Mouse (Mus musculus) midbrain, embryonic 13.5 days (tissue): ENCODE measurements around the gene Lsm14b. TPM values are rescaled to one million over a fixed set of nuclear protein-coding genes. Genes with fewer than 3 reads are reported as not detected.

Experiments used
- ATAC-seq: fragments of 200-750 bp; cut with Nextera tagmentation; 2 replicates; pipeline ENCODE4 v1.8.0; 2017; ENCODE audit warnings: mild to moderate bottlenecking, moderate TSS enrichment, moderate library complexity
- H3K27ac ChIP-seq: fragments of 300-500 bp; sonication (generic); 2 replicates; pipeline ENCODE4 v1.5.1; 2015; ENCODE audit warnings: inconsistent platforms, mild to moderate bottlenecking, moderate library complexity
- H3K27me3 ChIP-seq: fragments of 300-500 bp; sonication (generic); 2 replicates; pipeline ENCODE4 v1.6.1; 2015; ENCODE audit warnings: mild to moderate bottlenecking, inconsistent platforms
- H3K36me3 ChIP-seq: fragments of 300-500 bp; sonication (generic); 2 replicates; pipeline ENCODE4 v1.6.1; 2015; ENCODE audit warnings: mild to moderate bottlenecking, inconsistent platforms
- H3K4me1 ChIP-seq: fragments of 300-500 bp; sonication (generic); replicated peaks from 2 replicates; pipeline ENCODE4 v1.6.1; 2015; ENCODE audit warnings: inconsistent platforms
- H3K4me2 ChIP-seq: fragments of 300-500 bp; sonication (generic); replicated peaks from 2 replicates; pipeline ENCODE4 v1.6.1; 2015; ENCODE audit warnings: moderate library complexity, mild to moderate bottlenecking, inconsistent platforms
- H3K4me3 ChIP-seq: fragments of 300-500 bp; sonication (generic); replicated peaks from 2 replicates; pipeline ENCODE4 v1.5.1; 2015; ENCODE audit warnings: mild to moderate bottlenecking, inconsistent platforms
- H3K9ac ChIP-seq: fragments of 300-500 bp; sonication (generic); replicated peaks from 2 replicates; pipeline ENCODE4 v1.6.1; 2015; ENCODE audit warnings: mild to moderate bottlenecking, inconsistent platforms
- H3K9me3 ChIP-seq: fragments of 300-500 bp; sonication (generic); 2 replicates; pipeline ENCODE4 v1.6.1; 2016; ENCODE audit warnings: mild to moderate bottlenecking, inconsistent platforms
- WGBS: fragments of 180-500 bp; shearing (Covaris S2); methylation state at CpG from one replicate; pipeline ENCODE4 v1.1.7; 2015; 5-methylcytosine and 5-hydroxymethylcytosine counted together
- polyA plus RNA-seq: library from polyadenylated mRNA; unstranded; fragments of >200 nt; fragmentation: Nextera tagmentation; extraction: Ambion mirVana; gene quantifications from 2 replicates; pipeline ENCODE4 v1.2.1, GENCODE M21; 2015

Gene Lsm14b
- polyA plus RNA-seq, 1 experiment from 2014 or later: 24.8 TPM

GRCm38 (mm10) chr2:180071671-180072070 lies 46.9 kb downstream of the Lsm14b start:
- 83% methylated on average over 2 of the region's 2 CpGs for WGBS
- H3K4me2 ChIP-seq: no peak overlapping the region
- no peak for ATAC-seq
- no peaks in the 10 kb centered on the region for H3K9me3 ChIP-seq
- H3K4me1 ChIP-seq: peaks cover 17% of the 10 kb centered on the region
- H3K27me3 ChIP-seq: no peaks in the 10 kb centered on the region
- peaks cover 36% of the 10 kb centered on the region for H3K36me3 ChIP-seq
- H3K9ac ChIP-seq: no peak overlapping the region
- H3K27ac ChIP-seq: no peak overlapping the region
- peak overlapping the region; percentile 63; the same call in 1 of the 2 replicates for H3K4me3 ChIP-seq

GRCm38 (mm10) chr2:180072886-180073285 lies 48.1 kb downstream of the Lsm14b start:
- 92% methylated on average over 7 of the region's 7 CpGs for WGBS
- no peak overlapping the region for H3K4me3 ChIP-seq
- no peaks in the 10 kb centered on the region for H3K27me3 ChIP-seq
- H3K27ac ChIP-seq: no peak overlapping the region
- peaks cover 17% of the 10 kb centered on the region for H3K4me1 ChIP-seq
- H3K36me3 ChIP-seq: peaks cover 36% of the 10 kb centered on the region
- H3K9me3 ChIP-seq: no peaks in the 10 kb centered on the region
- no peak overlapping the region for H3K4me2 ChIP-seq
- ATAC-seq: no peak
- no peak overlapping the region for H3K9ac ChIP-seq

DNA sequence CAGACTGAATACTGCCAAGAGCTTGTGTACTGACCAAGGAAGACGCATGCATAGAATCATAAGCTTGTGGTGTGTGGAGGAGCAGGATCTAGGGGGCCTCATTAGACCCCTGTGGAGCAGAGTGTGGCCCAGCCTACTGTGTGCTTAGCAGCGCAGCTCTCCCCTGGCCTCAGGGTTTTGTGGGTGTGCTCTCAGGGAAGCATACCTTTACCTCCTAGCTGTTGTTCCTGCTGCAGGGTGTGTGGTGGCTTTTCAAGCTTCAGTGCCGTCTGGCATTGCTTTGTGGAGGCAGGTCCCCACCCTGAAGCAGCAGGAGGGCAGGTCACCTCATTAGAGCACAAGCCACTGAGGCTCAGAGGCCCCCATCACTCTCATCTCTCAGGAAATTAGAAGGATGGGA lies 52.8 kb downstream of the Lsm14b start:
- H3K4me1 ChIP-seq: no peaks in the 10 kb centered on the region
- H3K27me3 ChIP-seq: no peaks in the 10 kb centered on the region
- H3K27ac ChIP-seq: no peak overlapping the region
- H3K9me3 ChIP-seq: no peaks in the 10 kb centered on the region
- H3K36me3 ChIP-seq: peaks cover 39% of the 10 kb centered on the region
- H3K4me2 ChIP-seq: no peak overlapping the region
- H3K9ac ChIP-seq: no peak overlapping the region
- WGBS: 75% methylated on average over 3 of the region's 3 CpGs
- no peak for ATAC-seq
- no peak overlapping the region for H3K4me3 ChIP-seq

DNA sequence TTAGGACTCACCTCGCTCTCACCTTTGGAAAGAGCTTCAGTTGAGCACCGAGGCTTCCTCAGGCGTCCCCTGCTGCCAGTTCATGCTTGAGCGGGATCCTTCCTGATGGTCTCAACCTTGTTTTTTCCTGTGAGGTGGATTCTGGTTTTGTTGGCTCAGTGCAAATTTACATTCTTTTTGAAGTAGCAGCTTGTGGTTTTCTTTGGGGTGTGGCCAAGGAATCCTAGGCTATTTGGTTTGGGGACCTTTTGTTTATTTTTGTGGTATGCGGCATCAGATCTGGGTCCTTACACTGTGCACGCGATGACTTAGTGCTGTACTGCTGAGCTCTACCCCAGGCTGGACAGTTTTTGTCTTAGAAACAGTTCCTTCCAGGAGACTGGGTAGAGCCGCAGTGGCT lies 55.9 kb downstream of the Lsm14b start:
- Histone ChIP-seq H3K9ac (no peak overlapping the region), H3K9me3 (no peaks in the 10 kb centered on the region), H3K4me1 (no peaks in the 10 kb centered on the region), H3K4me3 (no peak overlapping the region), H3K4me2 (no peak overlapping the region), H3K27ac (no peak overlapping the region), H3K36me3 (peaks cover 58% of the 10 kb centered on the region), H3K27me3 (no peaks in the 10 kb centered on the region)
- 95% methylated on average over 8 of the region's 8 CpGs for WGBS
- ATAC-seq: no peak

DNA sequence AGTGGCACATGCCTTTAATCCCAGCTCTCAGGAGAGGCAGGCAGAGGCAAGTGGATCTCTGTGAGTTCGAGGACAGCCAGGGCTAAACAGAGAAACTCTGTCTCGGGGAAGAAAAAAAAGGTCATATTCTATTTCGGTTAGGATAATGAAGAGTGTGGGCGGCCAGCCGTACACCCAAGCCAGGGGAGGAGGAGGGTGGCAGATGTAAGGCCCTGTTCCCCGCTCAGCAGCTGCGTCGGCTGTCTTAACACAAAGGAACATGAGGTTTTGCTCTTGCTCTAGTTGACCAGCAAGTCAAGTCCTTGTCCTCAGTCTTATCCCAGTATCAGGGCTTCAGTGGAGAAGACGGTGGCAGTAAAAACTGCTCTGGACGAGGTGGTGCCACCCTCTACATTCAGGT lies 58.3 kb downstream of the Lsm14b start:
- Histone ChIP-seq H3K4me2 (no peak overlapping the region), H3K36me3 (peaks cover 66% of the 10 kb centered on the region), H3K4me1 (0 out of 2 replicates have a peak, but pooled peaks cover 4% of the 10 kb centered on the region), H3K9me3 (no peaks in the 10 kb centered on the region), H3K4me3 (no peak overlapping the region), H3K27ac (no peak overlapping the region), H3K27me3 (no peaks in the 10 kb centered on the region), H3K9ac (no peak overlapping the region)
- no peak for ATAC-seq
- WGBS: 94% methylated on average over 10 of the region's 10 CpGs

DNA sequence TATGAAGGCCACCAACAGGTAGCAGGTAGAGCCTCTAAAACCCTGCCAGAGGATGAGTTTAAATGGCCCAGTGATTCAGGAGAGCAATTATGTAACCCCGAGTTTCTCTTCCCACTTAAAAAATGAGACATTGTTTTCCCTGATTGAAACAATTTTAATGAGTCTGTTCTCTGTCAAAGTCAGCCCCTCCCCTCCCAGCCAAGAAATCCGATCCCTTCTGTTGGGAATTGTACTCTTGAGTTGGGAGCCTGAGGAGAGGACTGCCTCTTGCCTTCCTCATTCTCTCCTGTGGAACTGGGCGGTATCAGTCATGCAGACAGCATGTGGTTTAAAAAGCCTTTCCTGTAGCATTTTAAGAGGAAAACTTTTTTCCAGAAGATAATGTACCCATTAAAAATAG lies 59.8 kb downstream of the Lsm14b start:
- H3K4me2 ChIP-seq: no peak overlapping the region
- H3K27ac ChIP-seq: no peak overlapping the region
- WGBS: 51% methylated on average over 3 of the region's 3 CpGs
- no peak for ATAC-seq
- H3K4me3 ChIP-seq: no peak overlapping the region
- peaks cover 55% of the 10 kb centered on the region for H3K36me3 ChIP-seq
- H3K9me3 ChIP-seq: no peaks in the 10 kb centered on the region
- H3K4me1 ChIP-seq: peaks cover 4% of the 10 kb centered on the region; the same call in 1 of the 2 replicates
- no peak overlapping the region for H3K9ac ChIP-seq
- no peaks in the 10 kb centered on the region for H3K27me3 ChIP-seq

Other genes starting within 250 kb of the Lsm14b start
- gene Taf4, start 48.3 kb upstream of the Lsm14b start, polyA plus RNA-seq: 4.1 and 4.5 TPM in 2 replicates
- gene Psma7, start 17.4 kb downstream of the Lsm14b start, polyA plus RNA-seq: 676 and 705 TPM in 2 replicates
- 51.2 and 54.8 TPM in 2 replicates for gene Ss18l1, start 17.5 kb downstream of the Lsm14b start, polyA plus RNA-seq
- 37.1 and 37.3 TPM in 2 replicates for gene Mtg2, start 45.6 kb downstream of the Lsm14b start, polyA plus RNA-seq
- gene Hrh3, start 79.5 kb downstream of the Lsm14b start, polyA plus RNA-seq: 4.4 and 5.1 TPM in 2 replicates
- 60.6 and 66.1 TPM in 2 replicates for gene Osbpl2, start 94.3 kb downstream of the Lsm14b start, polyA plus RNA-seq
- 213 TPM in 2 replicates for gene Adrm1, start 146.5 kb downstream of the Lsm14b start, polyA plus RNA-seq
- gene Lama5, start 200.9 kb downstream of the Lsm14b start, polyA plus RNA-seq: 1.4 and 1.7 TPM in 2 replicates
- 418 and 448 TPM in 2 replicates for gene Rps21, start 232.4 kb downstream of the Lsm14b start, polyA plus RNA-seq
- gene Cables2, start 248.5 kb downstream of the Lsm14b start, polyA plus RNA-seq: 18.2 and 21.6 TPM in 2 replicates